Mouse (Mus musculus) activated CD4-positive, CD25-positive, alpha-beta regulatory T cell (primary cell): ENCODE data around the gene Pnpt1. TPM values are rescaled to one million over a fixed set of nuclear protein-coding genes. Genes with fewer than 3 reads are reported as not detected.

Source experiments
- polyA plus RNA-seq, 2 experiments: library from polyadenylated mRNA; unstranded; fragments of 100-300 nt; shearing (Covaris generic); gene quantifications; one replicate each; pipeline ENCODE4 v1.2.1; 2017

Gene Pnpt1
- 10 to 100 TPM; 30.3 to 36.7 TPM for polyA plus RNA-seq

DNA sequence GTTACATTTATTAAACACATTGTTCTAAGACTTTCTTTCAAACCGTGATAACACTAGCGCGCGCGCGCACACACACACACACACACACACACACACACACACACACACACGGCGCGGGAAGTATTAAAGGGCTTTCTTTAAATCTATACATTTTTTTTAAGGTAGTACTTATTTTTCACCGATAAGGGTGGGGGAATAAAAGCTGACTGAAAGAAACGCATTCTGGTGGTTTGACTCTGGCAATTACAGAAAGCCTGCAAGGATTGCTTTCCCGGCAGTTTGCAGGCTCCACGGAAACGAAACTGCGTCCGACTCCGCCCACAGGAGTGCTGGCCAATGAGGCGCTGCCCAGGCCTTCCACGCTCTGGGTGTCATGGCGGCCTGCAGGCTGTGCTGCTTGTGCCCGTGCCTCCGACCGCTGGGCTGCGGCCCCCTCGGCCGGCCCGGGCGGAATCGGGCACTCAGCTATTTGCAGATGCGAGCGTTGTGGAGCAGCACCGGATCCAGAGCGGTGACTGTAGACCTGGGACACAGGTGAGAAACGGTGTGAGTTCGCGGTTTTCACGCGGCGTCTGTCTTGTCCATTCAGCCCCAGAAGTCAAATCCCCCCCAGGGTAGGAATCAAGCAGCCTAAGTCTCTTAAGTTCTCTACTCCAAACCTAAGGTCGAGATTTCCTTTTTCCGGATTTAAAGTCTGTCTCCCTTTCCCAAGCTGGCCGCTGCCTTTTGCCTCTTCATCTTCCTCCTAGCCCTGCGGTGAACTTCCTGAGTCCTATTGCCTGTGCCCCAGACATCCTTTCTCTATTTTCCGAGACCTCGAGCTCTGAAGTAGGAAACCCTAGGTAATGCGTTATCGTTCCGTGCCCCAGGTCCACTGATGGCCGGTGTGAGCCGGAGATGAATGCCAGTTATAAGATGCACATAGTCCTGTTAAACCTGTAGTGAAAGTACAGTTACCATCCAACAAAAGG, at the start of gene Pnpt1:
TSS of gene Pnpt1 (plus strand) at position 360 of the 971 bp plus-strand sequence.

GRCm38 (mm10) chr11:29172563-29173124, 42.1 kb downstream of the Pnpt1 start, which contains the start of gene Ppp4r3b:
Gene Ppp4r3b (plus strand): TSS chr11:29172890.

Other genes starting within 250 kb of the Pnpt1 start
- gene Ppp4r3b, start 42.1 kb downstream of the Pnpt1 start, polyA plus RNA-seq = 100 to 1,000 TPM; 148 to 170 TPM
- gene Cfap36, start 116.7 kb downstream of the Pnpt1 start, polyA plus RNA-seq = 10 to 100 TPM; 31.6 to 37.9 TPM
- gene Ccdc88a, start 242.9 kb downstream of the Pnpt1 start, polyA plus RNA-seq = 1 to 10 TPM in 1 of 2 experiments, under 1 TPM in 1; 0.74 to 6.8 TPM